Mouse (Mus musculus): ENCODE measurements at regions not wholly inside any gene's neighbourhood (a gene's known extent, or its start where the extent isn't known, plus 50 kb on each side); places are given as distances from the start of the nearest gene placed in this dataset.
"Not testable (repeated sequence)": the region's sequence is repeated elsewhere in the genome, so short reads cannot be mapped to it uniquely, and the experiment has no call there.

DNA sequence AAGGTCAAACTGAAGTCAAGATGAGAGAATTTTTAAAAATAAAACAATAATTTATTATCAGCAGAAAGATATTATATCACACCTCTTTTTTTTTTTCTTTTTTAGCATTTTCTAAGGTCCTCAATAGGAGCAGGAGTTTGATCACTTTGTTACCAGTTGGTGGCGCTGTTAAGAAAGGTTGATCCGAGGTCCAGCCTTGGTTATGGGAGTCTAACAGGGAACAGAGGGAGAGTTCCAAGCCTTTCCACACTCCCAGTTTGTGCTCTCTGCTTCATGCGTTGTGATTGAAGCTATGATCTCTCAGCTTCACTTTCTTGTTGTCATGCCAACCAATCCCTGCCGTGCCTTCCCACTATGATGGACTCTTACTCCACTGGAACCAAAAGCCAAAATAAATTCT lies 83.8 kb downstream of the Fam174a start:
- no peak for ATAC-seq (replicated peaks; ENCODE audit: insufficient number of reproducible peaks, low FRiP score, low TSS enrichment, poor library complexity, severe bottlenecking)

DNA sequence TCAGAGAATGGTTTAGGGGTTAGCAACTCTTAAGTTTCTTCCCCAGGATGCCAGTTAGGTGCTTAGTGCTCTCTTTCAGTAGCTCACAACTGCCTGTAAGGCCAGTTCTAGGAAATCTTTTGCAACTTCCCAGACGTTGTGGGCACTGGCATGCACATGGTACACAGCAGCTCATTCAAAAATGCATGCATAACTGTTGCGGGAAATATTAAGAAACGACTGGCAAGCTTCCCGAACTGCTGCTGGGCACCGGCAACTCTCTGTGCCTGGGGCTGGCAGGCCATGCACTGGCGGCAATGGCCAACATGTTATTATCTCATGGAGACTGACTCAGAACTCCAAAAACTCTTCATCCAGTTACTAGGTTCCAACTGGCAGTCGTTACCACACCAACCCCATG lies 86.3 kb downstream of the Fam174a start:
- ATAC-seq (replicated peaks; ENCODE audit: insufficient number of reproducible peaks, low FRiP score, low TSS enrichment, poor library complexity, severe bottlenecking) = no peak

GRCm38 (mm10) chr1:95422253-95422652 lies 108.8 kb downstream of the Fam174a start:
- ATAC-seq (replicated peaks; ENCODE audit: insufficient number of reproducible peaks, low FRiP score, low TSS enrichment, poor library complexity, severe bottlenecking) = no peak

DNA sequence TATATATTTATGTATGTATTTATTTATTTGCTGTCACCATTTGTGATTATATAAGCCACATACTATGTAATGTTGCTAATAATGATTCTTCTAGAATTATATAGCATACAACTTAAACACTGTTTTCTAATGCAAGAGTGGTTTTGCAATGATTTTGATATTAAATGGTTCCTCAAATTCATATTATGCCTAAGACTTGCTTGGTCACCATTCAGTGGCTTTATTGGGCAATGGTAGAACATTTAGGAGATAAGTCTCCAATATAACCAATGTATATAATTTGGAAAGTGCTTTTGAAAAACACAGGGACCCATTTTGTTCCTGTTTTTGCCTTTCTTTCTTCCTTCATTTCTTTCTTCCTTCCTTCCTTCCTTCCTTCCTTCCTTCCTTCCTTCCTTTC lies 112.0 kb downstream of the Fam174a start:
- no peak for ATAC-seq (replicated peaks; ENCODE audit: insufficient number of reproducible peaks, low FRiP score, low TSS enrichment, poor library complexity, severe bottlenecking)

GRCm38 (mm10) chr1:95437155-95437554 lies 123.7 kb downstream of the Fam174a start:
- ATAC-seq (replicated peaks; ENCODE audit: insufficient number of reproducible peaks, low FRiP score, low TSS enrichment, poor library complexity, severe bottlenecking) = no peak

DNA sequence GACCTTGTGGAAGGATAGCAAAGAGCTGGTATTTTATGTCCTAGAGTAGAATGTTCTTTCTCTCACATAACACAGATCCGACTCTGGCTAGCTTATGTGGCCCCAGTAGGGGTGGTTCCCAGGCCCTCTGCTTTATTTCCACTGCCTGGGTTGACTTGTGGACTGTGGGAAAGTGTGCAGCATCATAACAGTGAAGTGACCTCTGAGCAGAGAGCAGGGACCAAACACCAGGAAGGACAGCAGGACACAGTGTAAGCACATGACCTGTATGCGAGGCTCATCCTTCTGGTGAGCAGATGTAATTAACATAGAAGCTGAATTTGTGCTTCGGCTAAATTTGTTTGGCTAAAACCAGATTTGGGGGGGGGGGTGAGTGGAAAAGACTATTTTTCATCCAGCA lies 132.1 kb downstream of the Fam174a start:
- ATAC-seq (replicated peaks; ENCODE audit: insufficient number of reproducible peaks, low FRiP score, low TSS enrichment, poor library complexity, severe bottlenecking) = no peak

DNA sequence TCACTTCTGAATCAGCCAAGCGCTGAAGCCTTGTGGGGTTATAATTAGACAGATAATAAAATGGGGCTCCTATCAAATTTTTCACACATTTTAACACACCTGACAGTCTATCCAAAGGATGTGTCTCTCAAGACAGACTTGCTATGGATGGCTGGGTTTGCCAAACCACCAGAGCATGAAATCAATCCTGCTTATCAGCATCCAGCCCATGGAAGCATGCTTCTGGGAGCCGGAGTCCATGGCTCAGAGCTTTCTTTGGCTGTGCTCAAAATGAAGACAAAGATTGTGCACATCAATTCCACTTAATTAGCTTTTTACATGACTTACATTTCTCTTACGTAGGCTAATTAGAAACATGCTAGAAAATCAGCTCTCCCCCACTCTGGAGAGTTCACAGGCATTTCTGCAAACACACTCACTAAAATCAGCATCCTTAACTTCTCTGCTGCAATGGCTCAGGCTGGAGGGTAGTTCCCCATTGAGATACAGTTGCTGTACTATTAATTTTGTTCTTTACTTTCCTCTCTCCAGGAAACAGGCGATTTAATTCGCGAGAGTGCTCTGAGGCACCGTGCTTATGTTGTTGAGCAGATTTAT lies 135.6 kb downstream of the Fam174a start:
- ATAC-seq (replicated peaks; ENCODE audit: insufficient number of reproducible peaks, low FRiP score, low TSS enrichment, poor library complexity, severe bottlenecking) = no peak

GRCm38 (mm10) chr1:95450920-95451332 lies 137.5 kb downstream of the Fam174a start:
- peak; percentile 85 for ATAC-seq (replicated peaks; ENCODE audit: insufficient number of reproducible peaks, low FRiP score, low TSS enrichment, poor library complexity, severe bottlenecking)

GRCm38 (mm10) chr1:95451755-95452154 lies 138.3 kb downstream of the Fam174a start:
- peak; percentile 87 for ATAC-seq (replicated peaks; ENCODE audit: insufficient number of reproducible peaks, low FRiP score, low TSS enrichment, poor library complexity, severe bottlenecking)

DNA sequence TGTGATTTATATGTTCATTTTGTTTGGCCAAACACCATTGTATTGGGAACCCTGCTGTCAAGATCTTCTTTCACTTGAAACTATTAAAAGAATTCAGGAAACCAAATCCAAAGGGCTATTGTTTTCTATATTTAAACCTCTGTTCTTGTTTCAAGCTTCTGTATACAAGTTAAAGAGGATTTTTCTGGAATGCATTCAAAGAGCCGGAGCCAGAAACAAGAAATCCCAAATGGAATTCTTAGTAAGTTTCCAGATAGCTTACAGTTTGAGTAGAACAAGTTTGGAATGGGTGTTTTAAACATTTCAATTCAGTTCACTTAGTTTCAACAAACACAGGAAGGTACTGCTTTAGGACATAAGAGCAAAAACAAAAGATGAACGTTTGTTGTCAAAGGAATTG lies 140.8 kb downstream of the Fam174a start:
- ATAC-seq (replicated peaks; ENCODE audit: insufficient number of reproducible peaks, low FRiP score, low TSS enrichment, poor library complexity, severe bottlenecking) = no peak

DNA sequence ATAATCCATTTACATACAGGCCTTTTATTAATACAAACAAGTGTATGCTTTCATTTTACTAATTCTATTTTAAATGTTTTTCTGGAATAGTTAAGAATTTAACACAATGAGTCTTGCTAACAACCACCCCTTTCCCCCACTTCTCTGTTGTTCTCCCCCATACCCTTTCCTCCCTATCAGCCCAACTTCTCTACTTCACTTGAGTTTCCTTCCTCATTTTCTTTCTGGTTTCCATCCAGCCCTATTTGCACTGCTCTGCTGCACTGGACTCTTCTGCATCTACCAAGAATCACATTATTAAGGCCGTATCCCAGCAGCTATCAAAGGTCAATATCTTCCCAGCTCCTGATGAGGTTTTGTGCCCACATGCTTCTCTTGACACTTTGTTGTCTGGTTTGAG lies 145.9 kb downstream of the Fam174a start:
- ATAC-seq (replicated peaks; ENCODE audit: insufficient number of reproducible peaks, low FRiP score, low TSS enrichment, poor library complexity, severe bottlenecking) = 0 out of 2 replicates have a peak, but pooled peaks have one; percentile 47

DNA sequence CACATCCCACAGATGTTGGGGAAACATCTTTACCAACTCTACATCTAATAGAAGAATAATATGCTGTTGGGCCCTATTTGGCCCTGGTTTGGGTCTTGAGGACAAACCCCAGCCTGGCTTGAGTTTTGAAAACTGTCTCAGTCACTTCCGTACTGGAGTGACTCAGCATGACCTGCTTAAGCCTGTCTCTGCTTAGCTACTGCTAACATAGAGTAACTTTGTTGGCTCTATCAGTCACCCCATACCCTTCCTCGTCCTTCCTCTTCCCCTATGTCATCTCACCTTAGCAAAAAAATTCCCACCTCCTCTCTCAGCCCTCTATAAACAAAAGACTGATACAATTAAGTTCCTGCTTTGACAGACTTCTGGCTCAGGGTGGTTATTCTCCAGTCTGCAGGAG lies 154.7 kb downstream of the Fam174a start:
- no peak for ATAC-seq (replicated peaks; ENCODE audit: insufficient number of reproducible peaks, low FRiP score, low TSS enrichment, poor library complexity, severe bottlenecking)

- no peak for ATAC-seq (replicated peaks; ENCODE audit: insufficient number of reproducible peaks, low FRiP score, low TSS enrichment, poor library complexity, severe bottlenecking)
Observed at GRCm38 (mm10) chr1:95468772-95469171, 155.3 kb downstream of the Fam174a start.

- ATAC-seq (replicated peaks; ENCODE audit: insufficient number of reproducible peaks, low FRiP score, low TSS enrichment, poor library complexity, severe bottlenecking) = no peak
Observed at GRCm38 (mm10) chr1:95470491-95470890, 157.1 kb downstream of the Fam174a start.

DNA sequence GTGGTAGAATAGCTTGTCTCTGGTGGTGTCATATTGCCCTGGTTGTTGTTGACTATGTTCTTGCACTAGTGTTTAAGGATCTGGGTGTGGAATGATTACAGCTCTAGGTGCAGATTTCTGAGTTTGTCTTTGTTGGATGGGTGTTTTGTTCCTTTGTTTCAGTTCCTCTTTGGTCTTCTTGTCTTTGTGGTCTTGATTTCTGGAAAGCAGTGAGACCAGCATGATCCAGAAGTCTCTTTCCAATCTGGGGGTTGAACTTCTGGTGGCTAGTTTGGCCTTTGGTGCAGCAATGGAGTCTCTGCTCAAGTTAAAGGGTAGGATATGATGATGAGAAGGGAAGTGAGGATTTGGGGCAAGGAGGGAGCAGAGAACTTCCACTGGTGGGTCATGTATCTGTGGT lies 174.4 kb downstream of the St8sia4 start:
- ATAC-seq (replicated peaks; ENCODE audit: insufficient number of reproducible peaks, low FRiP score, low TSS enrichment, poor library complexity, severe bottlenecking) = 0 out of 2 replicates have a peak, but pooled peaks have one; percentile 22

DNA sequence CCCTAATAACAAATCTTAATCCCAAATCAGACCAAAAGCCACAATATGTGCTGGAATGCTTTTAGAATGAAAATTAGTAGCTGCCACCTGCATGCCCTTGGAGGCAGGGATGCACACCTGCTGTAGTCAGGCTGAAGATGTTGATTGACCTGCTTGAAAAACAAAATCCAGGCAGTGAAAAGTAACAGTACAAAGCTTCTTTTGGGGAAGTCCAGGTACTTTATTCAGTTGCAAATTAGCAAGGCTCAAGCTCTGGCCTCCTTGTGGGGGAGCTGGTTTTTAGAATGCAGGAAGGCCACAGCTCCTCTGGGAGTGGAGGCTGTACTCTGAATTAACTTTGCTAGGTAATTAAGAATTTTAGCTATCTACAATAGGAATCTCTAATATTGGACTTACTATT lies 166.7 kb downstream of the St8sia4 start:
- not testable (repeated sequence) for ATAC-seq (replicated peaks; ENCODE audit: insufficient number of reproducible peaks, low FRiP score, low TSS enrichment, poor library complexity, severe bottlenecking)

DNA sequence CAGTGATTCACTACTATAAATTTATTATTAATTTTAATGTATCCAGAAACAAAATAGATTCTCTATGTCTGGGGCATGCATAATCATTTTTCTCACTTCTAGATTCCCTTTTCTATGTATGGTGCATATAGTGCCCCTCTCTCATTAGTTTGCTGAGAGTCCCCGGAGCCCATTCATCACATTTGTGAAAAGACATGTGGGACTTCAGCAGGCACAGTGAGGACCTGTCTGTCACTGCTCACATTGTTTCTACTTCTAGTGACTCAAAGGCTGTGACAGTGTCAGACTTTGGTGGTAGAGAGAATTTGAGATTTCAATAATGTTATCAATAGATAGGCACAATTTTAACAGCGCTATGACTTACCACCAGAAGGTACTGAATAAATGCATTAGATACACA lies 158.7 kb downstream of the St8sia4 start:
- no peak for ATAC-seq (replicated peaks; ENCODE audit: insufficient number of reproducible peaks, low FRiP score, low TSS enrichment, poor library complexity, severe bottlenecking)

DNA sequence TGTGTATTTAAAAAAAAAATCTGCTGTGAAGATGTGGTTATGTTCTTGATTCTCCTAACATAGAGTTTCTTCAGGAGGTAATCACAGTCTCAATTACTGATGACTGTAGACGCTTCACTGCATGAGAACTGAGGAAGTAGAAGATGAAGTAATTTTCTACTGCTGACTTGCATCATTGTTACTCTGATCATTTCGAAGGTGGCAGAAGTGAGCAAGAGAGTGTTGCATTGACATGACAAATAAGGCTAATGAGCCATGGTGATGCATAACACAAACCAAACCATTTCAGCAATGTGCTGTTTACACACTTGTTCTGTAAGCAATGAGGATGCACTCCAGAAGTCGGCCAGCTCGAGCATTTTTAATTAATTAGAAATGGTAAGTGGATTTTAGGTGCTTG lies 138.6 kb downstream of the St8sia4 start:
- ATAC-seq (replicated peaks; ENCODE audit: insufficient number of reproducible peaks, low FRiP score, low TSS enrichment, poor library complexity, severe bottlenecking) = peak; percentile 94

DNA sequence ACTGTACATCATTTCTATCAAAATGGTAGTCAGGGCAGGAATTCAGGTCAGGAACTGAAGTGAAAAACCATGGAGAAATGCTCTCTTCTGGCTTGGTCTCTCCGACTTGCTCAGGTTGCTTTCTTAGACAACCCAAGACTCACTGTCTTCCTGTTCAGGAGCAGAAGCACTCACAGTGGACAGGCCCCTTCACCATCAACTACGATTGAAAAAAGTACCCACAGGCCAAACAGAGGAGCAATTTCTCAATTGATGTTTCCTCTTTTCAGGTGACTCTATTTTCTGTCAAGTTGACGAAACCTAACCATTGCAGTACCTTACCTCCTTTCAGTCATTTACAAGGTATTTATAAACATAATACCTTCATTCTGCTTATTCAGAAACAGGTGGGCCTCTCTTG lies 136.4 kb downstream of the St8sia4 start:
- no peak for ATAC-seq (replicated peaks; ENCODE audit: insufficient number of reproducible peaks, low FRiP score, low TSS enrichment, poor library complexity, severe bottlenecking)
